Mouse (Mus musculus) G1E (cell line): ENCODE measurements around the gene 5730455P16Rik.

Experiments
- CTCF ChIP-seq: IDR thresholded peaks from 2 replicates; pipeline ENCODE4 v1.5.1; 2012; ENCODE audit warnings: low read depth, low read length, inconsistent platforms, mixed read lengths
- POLR2AphosphoS5 ChIP-seq: IDR thresholded peaks from 2 replicates; pipeline ENCODE4 v1.6.1; 2012; ENCODE audit warnings: low read depth, low read length, inconsistent platforms; ENCODE audit not compliant: insufficient replicate concordance

DNA sequence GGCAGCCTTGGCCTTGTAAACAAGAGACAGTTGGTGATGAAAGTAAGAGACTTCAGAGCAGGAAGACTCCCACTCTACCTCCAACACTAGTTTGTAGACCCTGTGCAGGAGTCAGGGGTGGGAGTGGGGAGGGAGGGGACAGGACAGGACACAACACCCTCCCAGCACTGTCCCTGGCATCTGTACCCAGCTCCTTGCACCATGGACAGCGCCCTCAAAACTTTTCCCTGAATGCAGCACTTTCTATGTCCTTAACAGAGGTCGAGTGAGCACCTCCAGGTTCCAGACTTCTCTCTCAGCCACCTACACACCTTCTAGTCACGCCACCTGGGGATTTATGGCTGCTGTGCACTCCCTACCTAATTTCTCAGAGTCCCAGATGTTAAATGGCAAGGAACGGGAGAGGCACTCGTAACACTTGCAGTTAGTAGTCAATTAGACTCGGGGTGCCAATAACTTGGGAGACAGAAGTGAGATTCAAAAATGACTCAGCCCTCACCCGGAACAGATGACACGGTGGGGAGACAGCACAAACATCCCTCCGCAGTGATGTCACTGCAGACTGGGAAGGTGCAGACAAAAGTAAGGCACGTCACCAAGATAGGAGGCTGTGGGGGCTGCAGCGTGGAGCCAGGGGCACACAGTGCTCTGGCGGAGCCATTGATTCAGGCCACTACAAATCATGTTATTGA lies 45.0 kb downstream of the 5730455P16Rik start:
- no peak for TF ChIP-seq CTCF
- TF ChIP-seq POLR2AphosphoS5 = no peak
